13 mouse cellular contexts compared by ENCODE assay signal in genomic region chr4:7253616-7254015, GRCm38 (mm10).
"Had no signal": no experiment of that assay in that cellular context is flagged by ENCODE, and none has a peak within 500 bp of the region (broad histone marks: within the 10 kb centered on the region; RNA-seq: fewer than 3 reads in every experiment).

No protein-coding gene starts in this region.

- ATAC-seq: intestine, postnatal 0 days; liver, embryonic 12.5 days; midbrain, embryonic 13.5 days; midbrain, embryonic 16.5 days had no signal

- DNase-seq: kidney, adult 2 months; kidney, postnatal 25 days; lung, adult 18-20 months; lung, postnatal 10 days; lung, postnatal 36 days; retina, postnatal 1 day; spleen, adult 18-20 months; thymus, adult 18-20 months; thymus, postnatal 36 days had no signal
